Mouse (Mus musculus) heart, postnatal 0 days (tissue): ENCODE measurements around the gene Exoc4.

Experiments
- CTCF ChIP-seq: IDR thresholded peaks from 2 replicates; pipeline ENCODE4 v1.5.1; 2016; ENCODE audit warnings: antibody characterized with exemption, control low read depth, low read depth
- EP300 ChIP-seq: IDR thresholded peaks from 2 replicates; pipeline ENCODE4 v1.6.1; 2016; ENCODE audit warnings: antibody characterized with exemption, low read depth

- TF ChIP-seq CTCF (no peak), EP300 (no peak)
Measured at GRCm38 (mm10) chr6:33540356-33540755, 291.5 kb downstream of the Exoc4 start.
